ENCODE assay signal across 9 mouse cellular contexts in genomic region chr2:138033379-138034122, GRCm38 (mm10).
A peak's percentile ranks its signal among the peaks of the same experiment; 100 is the strongest.
DNase-seq lines count a peak whose midpoint lies in the region; ATAC-seq lines count a peak whose summit lies in the region.
"Had no signal": no experiment of that assay in that cellular context is flagged by ENCODE, and none has a peak within 500 bp of the region (broad histone marks: within the 10 kb centered on the region; RNA-seq: fewer than 3 reads in every experiment).

No protein-coding gene starts in this region.

- H3K4me1 ChIP-seq in forebrain, embryonic 13.5 days = no peaks in the 10 kb centered on the region
- H3K4me1 ChIP-seq: liver, embryonic 15.5 days had no signal

- peak; percentile 92 for ATAC-seq in cerebellum, adult (ENCODE audit: insufficient number of reproducible peaks, low FRiP score, low TSS enrichment)
- peak; percentile 90 for ATAC-seq in forebrain, embryonic 13.5 days
- peak; percentile 65 to 68; a peak in 3 of 4 replicates for ATAC-seq in hematopoietic stem cell, adult 5-6 weeks (replicated peaks in 1 of 2; ENCODE audit: insufficient read depth in 1 of 2, low FRiP score in 2 of 2, low TSS enrichment in 1 of 2, low read depth in 1 of 2, poor library complexity in 2 of 2, severe bottlenecking in 2 of 2)
- ATAC-seq in activated CD4-positive, CD25-positive, alpha-beta regulatory T cell, adult 4 months = no peak

- no peaks in the 10 kb centered on the region for H3K27me3 ChIP-seq in forebrain, embryonic 13.5 days
- H3K27me3 ChIP-seq: liver, embryonic 15.5 days had no signal

- H3K9ac ChIP-seq in forebrain, embryonic 13.5 days = no peak overlapping the region
- H3K9ac ChIP-seq: liver, embryonic 15.5 days had no signal

- H3K9me3 ChIP-seq in forebrain, embryonic 13.5 days (replicated peaks) = no peaks in the 10 kb centered on the region
- H3K9me3 ChIP-seq: liver, embryonic 15.5 days had no signal

- DNase-seq in T-cell, adult 2 months (ENCODE audit: low spot score) = peak; percentile 1
- DNase-seq in layer of hippocampus, adult 9-11 months = peak; percentile 75
- DNase-seq in lung, postnatal 25 days (ENCODE audit: low spot score) = peak; percentile 57
- DNase-seq in right cerebral cortex, adult 18-20 months = peak; percentile 86

- WGBS in forebrain, embryonic 13.5 days = 44% methylated on average over 11 of the region's 11 CpGs

- H3K27ac ChIP-seq in forebrain, embryonic 13.5 days = peak overlapping the region; percentile 25; the same call in 1 of the 2 replicates
- H3K27ac ChIP-seq: liver, embryonic 15.5 days had no signal

- no peak overlapping the region for H3K4me3 ChIP-seq in forebrain, embryonic 13.5 days
- H3K4me3 ChIP-seq: liver, embryonic 15.5 days had no signal

- H3K36me3 ChIP-seq in forebrain, embryonic 13.5 days (ENCODE audit: poor library complexity, severe bottlenecking) = no peaks in the 10 kb centered on the region
- H3K36me3 ChIP-seq: liver, embryonic 15.5 days had no signal

- H3K4me2 ChIP-seq in forebrain, embryonic 13.5 days = no peak overlapping the region
- H3K4me2 ChIP-seq: liver, embryonic 15.5 days had no signal

Comparison
In these comparisons a context has a peak if more than half of its experiments do, and no peak if none do; other contexts are left out.
1. DNase-seq: peak in every context shown above with its lines; median percentile 86 in right cerebral cortex, adult 18-20 months; 75 in layer of hippocampus, adult 9-11 months; 57 in lung, postnatal 25 days; 1 in T-cell, adult 2 months.